Mouse (Mus musculus): ENCODE measurements around the gene Trpc4. TPM values are rescaled to one million over a fixed set of nuclear protein-coding genes. Genes with fewer than 3 reads are reported as not detected.

Gene Trpc4
- not detected for polyA plus RNA-seq (2012; fragmentation: generic; extraction: Trizol)
- long read RNA-seq, experiment 1, result 0 reads
- long read RNA-seq, experiment 2, result 0 reads

- no peaks in the 10 kb centered on the region for H3K36me3 ChIP-seq (ENCODE audit: control insufficient read depth, insufficient read depth)
- TF ChIP-seq MYOD1 (IDR thresholded peaks at IDR 0.05; ENCODE audit: control insufficient read depth, insufficient read length, low read depth), result no peak
- TF ChIP-seq USF1 (IDR thresholded peaks at IDR 0.05; ENCODE audit: low read depth), result no peak
- H3ac ChIP-seq (ENCODE audit: control insufficient read depth, insufficient read length, low read depth), result no peak within 1 kb of the TSS
- peaks cover 18% of the 10 kb centered on the region for H3K27me3 ChIP-seq (ENCODE audit: control insufficient read depth, insufficient read depth, insufficient read length)
- no peaks in the 10 kb centered on the region for H3K79me2 ChIP-seq (ENCODE audit: control insufficient read depth, insufficient read depth)
- no peak within 1 kb of the TSS for H3K4me3 ChIP-seq (ENCODE audit: insufficient read depth, poor library complexity, severe bottlenecking)
- H3K79me3 ChIP-seq (ENCODE audit: low read depth), result no peaks in the 10 kb centered on the region
Measured at GRCm38 (mm10) chr3:54155639-54156315, at the start of gene Trpc4. TSS of gene Trpc4 (plus strand) at chr3:54156035.

GRCm38 (mm10) chr3:54111489-54111888 is 44.3 kb upstream of the Trpc4 start:
- no peaks in the 10 kb centered on the region for H3K79me2 ChIP-seq (ENCODE audit: control insufficient read depth, insufficient read depth)
- H3K79me3 ChIP-seq (ENCODE audit: low read depth), result no peaks in the 10 kb centered on the region
- no peaks in the 10 kb centered on the region for H3K36me3 ChIP-seq (ENCODE audit: control insufficient read depth, insufficient read depth)
- H3ac ChIP-seq (ENCODE audit: control insufficient read depth, insufficient read length, low read depth), result no peak overlapping the region
- peaks cover 8% of the 10 kb centered on the region for H3K27me3 ChIP-seq (ENCODE audit: control insufficient read depth, insufficient read depth, insufficient read length)
- no peak overlapping the region for H3K4me3 ChIP-seq (ENCODE audit: insufficient read depth, poor library complexity, severe bottlenecking)
- TF ChIP-seq CEBPB (IDR thresholded peaks at IDR 0.05; ENCODE audit: low read depth) (no peak), MAX (IDR thresholded peaks at IDR 0.05) (no peak), FOSL1 (IDR thresholded peaks at IDR 0.05; ENCODE audit: insufficient read depth, low read length, poor library complexity, severe bottlenecking) (no peak), MYOG (IDR thresholded peaks at IDR 0.05; ENCODE audit: control insufficient read depth, extremely low read depth, insufficient read length) (no peak), MYOD1 (IDR thresholded peaks at IDR 0.05; ENCODE audit: control insufficient read depth, insufficient read length, low read depth) (no peak), CTCF (IDR thresholded peaks at IDR 0.05; ENCODE audit: control insufficient read depth, insufficient read depth, insufficient read length) (no peak), USF1 (IDR thresholded peaks at IDR 0.05; ENCODE audit: low read depth) (no peak)

GRCm38 (mm10) chr3:54135376-54135775 is 20.5 kb upstream of the Trpc4 start:
- H3K79me3 ChIP-seq (ENCODE audit: low read depth), result no peaks in the 10 kb centered on the region
- no peaks in the 10 kb centered on the region for H3K79me2 ChIP-seq (ENCODE audit: control insufficient read depth, insufficient read depth)
- H3K27me3 ChIP-seq (ENCODE audit: control insufficient read depth, insufficient read depth, insufficient read length), result no peaks in the 10 kb centered on the region
- no peaks in the 10 kb centered on the region for H3K36me3 ChIP-seq (ENCODE audit: control insufficient read depth, insufficient read depth)
- TF ChIP-seq FOSL1 (IDR thresholded peaks at IDR 0.05; ENCODE audit: insufficient read depth, low read length, poor library complexity, severe bottlenecking), result no peak
- no peak for TF ChIP-seq MYOD1 (IDR thresholded peaks at IDR 0.05; ENCODE audit: control insufficient read depth, insufficient read length, low read depth)
- TF ChIP-seq USF1 (IDR thresholded peaks at IDR 0.05; ENCODE audit: low read depth), result no peak
- no peak for TF ChIP-seq MAX (IDR thresholded peaks at IDR 0.05)
- no peak for TF ChIP-seq MYOG (IDR thresholded peaks at IDR 0.05; ENCODE audit: control insufficient read depth, extremely low read depth, insufficient read length)
- H3ac ChIP-seq (ENCODE audit: control insufficient read depth, insufficient read length, low read depth), result no peak overlapping the region
- no peak overlapping the region for H3K4me3 ChIP-seq (ENCODE audit: insufficient read depth, poor library complexity, severe bottlenecking)

GRCm38 (mm10) chr3:54141376-54141775 is 14.5 kb upstream of the Trpc4 start:
- no peaks in the 10 kb centered on the region for H3K79me2 ChIP-seq (ENCODE audit: control insufficient read depth, insufficient read depth)
- no peak for TF ChIP-seq MYOD1 (IDR thresholded peaks at IDR 0.05; ENCODE audit: control insufficient read depth, insufficient read length, low read depth)
- no peak for TF ChIP-seq CEBPB (IDR thresholded peaks at IDR 0.05; ENCODE audit: low read depth)
- TF ChIP-seq MYOG (IDR thresholded peaks at IDR 0.05; ENCODE audit: control insufficient read depth, extremely low read depth, insufficient read length), result no peak
- TF ChIP-seq CTCF (IDR thresholded peaks at IDR 0.05; ENCODE audit: control insufficient read depth, insufficient read depth, insufficient read length), result no peak
- TF ChIP-seq USF1 (IDR thresholded peaks at IDR 0.05; ENCODE audit: low read depth), result no peak
- TF ChIP-seq FOSL1 (IDR thresholded peaks at IDR 0.05; ENCODE audit: insufficient read depth, low read length, poor library complexity, severe bottlenecking), result no peak
- TF ChIP-seq MAX (IDR thresholded peaks at IDR 0.05), result no peak
- no peaks in the 10 kb centered on the region for H3K27me3 ChIP-seq (ENCODE audit: control insufficient read depth, insufficient read depth, insufficient read length)
- no peak overlapping the region for H3ac ChIP-seq (ENCODE audit: control insufficient read depth, insufficient read length, low read depth)
- H3K36me3 ChIP-seq (ENCODE audit: control insufficient read depth, insufficient read depth), result no peaks in the 10 kb centered on the region
- no peak overlapping the region for H3K4me3 ChIP-seq (ENCODE audit: insufficient read depth, poor library complexity, severe bottlenecking)
- H3K79me3 ChIP-seq (ENCODE audit: low read depth), result no peaks in the 10 kb centered on the region

GRCm38 (mm10) chr3:54154844-54155638 is 794 bp upstream of the Trpc4 start:
- TF ChIP-seq CTCF (IDR thresholded peaks at IDR 0.05; ENCODE audit: control insufficient read depth, insufficient read depth, insufficient read length) (no peak), USF1 (IDR thresholded peaks at IDR 0.05; ENCODE audit: low read depth) (no peak), MYOG (IDR thresholded peaks at IDR 0.05; ENCODE audit: control insufficient read depth, extremely low read depth, insufficient read length) (no peak), MAX (IDR thresholded peaks at IDR 0.05) (no peak), MYOD1 (IDR thresholded peaks at IDR 0.05; ENCODE audit: control insufficient read depth, insufficient read length, low read depth) (no peak), FOSL1 (IDR thresholded peaks at IDR 0.05; ENCODE audit: insufficient read depth, low read length, poor library complexity, severe bottlenecking) (no peak), CEBPB (IDR thresholded peaks at IDR 0.05; ENCODE audit: low read depth) (no peak)
- Histone ChIP-seq H3K36me3 (ENCODE audit: control insufficient read depth, insufficient read depth) (no peaks in the 10 kb centered on the region), H3K27me3 (ENCODE audit: control insufficient read depth, insufficient read depth, insufficient read length) (peaks cover 18% of the 10 kb centered on the region), H3ac (ENCODE audit: control insufficient read depth, insufficient read length, low read depth) (no peak overlapping the region), H3K4me3 (ENCODE audit: insufficient read depth, poor library complexity, severe bottlenecking) (no peak overlapping the region), H3K79me3 (ENCODE audit: low read depth) (no peaks in the 10 kb centered on the region), H3K79me2 (ENCODE audit: control insufficient read depth, insufficient read depth) (no peaks in the 10 kb centered on the region)

All from C2C12 (cell line).